Mouse (Mus musculus) lung, postnatal 0 days (tissue): ENCODE measurements at regions not wholly inside any gene's neighbourhood (a gene's known extent, or its start where the extent isn't known, plus 50 kb on each side); places are given as distances from the start of the nearest gene placed in this dataset.
A peak's percentile ranks its signal among the peaks of the same experiment; 100 is the strongest.

Experiments used
- ATAC-seq: fragments of 200-750 bp; cut with Nextera tagmentation; 2 replicates; pipeline ENCODE4 v1.8.0; 2017; ENCODE audit warnings: moderate library complexity
- DNase-seq: peaks from one replicate; pipeline ENCODE4 v3.0.0-alpha.2; 2016; ENCODE audit warnings: low spot score
- H3K27ac ChIP-seq: fragments of 300-500 bp; sonication (generic); 2 replicates; pipeline ENCODE4 v1.5.1; 2014; ENCODE audit warnings: antibody characterized with exemption, mild to moderate bottlenecking, low read length, mixed read lengths
- H3K27me3 ChIP-seq: fragments of 300-500 bp; sonication (generic); replicated peaks from 2 replicates; pipeline ENCODE4 v1.6.1; 2014; ENCODE audit warnings: low read length, mixed read lengths; ENCODE audit not compliant: insufficient read depth
- H3K36me3 ChIP-seq: fragments of 300-500 bp; sonication (generic); 2 replicates; pipeline ENCODE4 v1.6.1; 2014; ENCODE audit warnings: low read length, mixed read lengths; ENCODE audit not compliant: insufficient read depth
- H3K4me1 ChIP-seq: fragments of 300-500 bp; sonication (generic); 2 replicates; pipeline ENCODE4 v1.6.1; 2014; ENCODE audit warnings: antibody characterized with exemption, low read depth, low read length, mixed read lengths; ENCODE audit not compliant: insufficient read depth
- H3K4me2 ChIP-seq: fragments of 300-500 bp; sonication (generic); replicated peaks from 2 replicates; pipeline ENCODE4 v1.6.1; 2014; ENCODE audit warnings: low read depth, mild to moderate bottlenecking, low read length, moderate library complexity, mixed read lengths
- H3K4me3 ChIP-seq: fragments of 300-500 bp; sonication (generic); 2 replicates; pipeline ENCODE4 v1.5.1; 2014; ENCODE audit warnings: low read depth, low read length
- H3K9ac ChIP-seq: fragments of 300-500 bp; sonication (generic); replicated peaks from 2 replicates; pipeline ENCODE4 v1.6.1; 2014; ENCODE audit warnings: low read depth, mild to moderate bottlenecking
- H3K9me3 ChIP-seq: fragments of 300-500 bp; sonication (generic); 2 replicates; pipeline ENCODE4 v1.6.1; 2016; ENCODE audit warnings: low read length, mixed read lengths
- CTCF ChIP-seq: IDR thresholded peaks from 2 replicates; pipeline ENCODE4 v1.5.1; 2016; ENCODE audit warnings: antibody characterized with exemption, mild to moderate bottlenecking
- EP300 ChIP-seq: IDR thresholded peaks from 2 replicates; pipeline ENCODE4 v1.6.1; 2016; ENCODE audit warnings: antibody characterized with exemption, mild to moderate bottlenecking, control low read depth
- whole genome bisulfite sequencing: fragments of 180-500 bp; shearing (Covaris S2); extraction: QIAGEN DNeasy Blood & Tissue Kit; methylation state at CpG from one replicate; pipeline ENCODE4 v1.1.7; 2014; 5-methylcytosine and 5-hydroxymethylcytosine counted together

DNA sequence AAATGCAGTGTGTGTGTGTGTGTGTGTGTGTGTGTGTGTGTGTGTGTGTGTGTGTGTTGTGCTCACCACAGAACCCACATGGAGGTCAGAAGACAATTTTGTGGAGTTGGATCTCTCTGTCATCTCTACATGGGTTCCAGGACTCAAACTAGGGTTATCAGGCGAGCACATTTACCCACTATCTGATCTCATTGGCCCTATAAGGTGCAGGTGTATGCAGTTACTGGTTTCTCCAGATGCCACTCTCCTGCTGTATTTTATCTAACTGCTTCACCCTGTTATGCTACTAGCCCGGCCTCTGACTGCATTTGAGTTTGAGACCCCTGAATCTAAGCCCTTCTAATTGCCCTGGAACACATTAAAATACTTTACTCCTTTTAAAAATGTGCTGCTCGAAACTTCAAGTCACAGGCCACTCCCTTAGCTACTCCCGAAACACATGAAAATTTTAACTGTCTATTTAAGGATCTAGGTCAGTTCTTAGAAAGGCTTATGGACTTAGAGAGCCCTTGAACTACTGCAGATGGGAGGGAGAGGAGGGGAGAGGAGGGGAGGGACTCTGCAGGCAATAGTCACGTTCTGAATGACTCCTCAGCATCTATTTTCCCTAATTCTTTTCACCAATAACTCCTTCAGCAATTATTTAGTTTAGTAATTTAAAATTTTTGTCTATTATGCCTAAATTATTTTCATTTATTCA, 61.1 kb upstream of the Slc16a1 start:
- Histone ChIP-seq H3K9me3 (no peaks in the 10 kb centered on the region), H3K27ac (no peak overlapping the region), H3K9ac (no peak overlapping the region), H3K36me3 (no peaks in the 10 kb centered on the region), H3K4me1 (no peaks in the 10 kb centered on the region), H3K4me3 (no peak overlapping the region), H3K27me3 (no peaks in the 10 kb centered on the region), H3K4me2 (no peak overlapping the region)
- peak; percentile 39 for DNase-seq
- no peak for TF ChIP-seq CTCF
- TF ChIP-seq EP300 = no peak
- WGBS = 41% methylated on average over 5 of the region's 5 CpGs
- ATAC-seq = peak; percentile 33; the same call in 1 of the 2 replicates

DNA sequence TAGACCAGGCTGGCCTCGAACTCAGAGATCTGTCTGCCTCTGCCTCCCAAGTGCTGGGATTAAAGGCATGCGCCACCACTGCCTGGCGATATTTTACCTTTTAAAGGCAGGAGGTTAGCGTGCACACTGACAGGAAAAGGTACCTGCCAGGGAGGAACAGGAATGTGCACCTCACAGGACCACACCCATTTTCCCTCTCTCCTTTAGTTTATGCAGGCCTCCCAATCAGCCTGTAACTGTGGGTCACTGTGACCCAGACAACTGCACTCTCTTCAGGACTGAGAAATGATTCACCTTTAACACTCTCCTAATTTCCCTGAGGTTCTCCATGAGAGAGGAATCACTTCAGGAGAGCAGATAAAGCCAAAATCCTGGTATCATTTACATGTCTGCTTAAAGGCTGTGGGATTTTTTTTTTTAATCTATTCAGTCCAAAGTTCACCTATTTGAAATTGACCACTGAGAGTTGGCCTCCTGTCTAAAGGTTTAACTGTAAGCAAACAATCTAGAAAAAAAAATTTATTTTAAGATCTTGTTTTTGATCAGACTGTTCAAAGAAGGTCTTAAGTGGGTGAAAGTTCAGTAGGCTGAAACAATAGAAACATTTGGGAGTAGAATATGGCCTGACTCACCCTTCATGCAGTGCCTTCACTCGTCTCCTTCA, 61.7 kb upstream of the Lrig2 start:
- no peaks in the 10 kb centered on the region for H3K36me3 ChIP-seq
- TF ChIP-seq CTCF (no peak), EP300 (no peak)
- ATAC-seq (no peak), DNase-seq (no peak)
- no peaks in the 10 kb centered on the region for H3K4me1 ChIP-seq
- H3K27me3 ChIP-seq = no peaks in the 10 kb centered on the region
- H3K27ac ChIP-seq = no peak overlapping the region
- H3K4me3 ChIP-seq = no peak overlapping the region
- H3K9ac ChIP-seq = no peak overlapping the region
- H3K9me3 ChIP-seq = no peaks in the 10 kb centered on the region
- WGBS = 75% methylated on average over 5 of the region's 5 CpGs
- no peak overlapping the region for H3K4me2 ChIP-seq

DNA sequence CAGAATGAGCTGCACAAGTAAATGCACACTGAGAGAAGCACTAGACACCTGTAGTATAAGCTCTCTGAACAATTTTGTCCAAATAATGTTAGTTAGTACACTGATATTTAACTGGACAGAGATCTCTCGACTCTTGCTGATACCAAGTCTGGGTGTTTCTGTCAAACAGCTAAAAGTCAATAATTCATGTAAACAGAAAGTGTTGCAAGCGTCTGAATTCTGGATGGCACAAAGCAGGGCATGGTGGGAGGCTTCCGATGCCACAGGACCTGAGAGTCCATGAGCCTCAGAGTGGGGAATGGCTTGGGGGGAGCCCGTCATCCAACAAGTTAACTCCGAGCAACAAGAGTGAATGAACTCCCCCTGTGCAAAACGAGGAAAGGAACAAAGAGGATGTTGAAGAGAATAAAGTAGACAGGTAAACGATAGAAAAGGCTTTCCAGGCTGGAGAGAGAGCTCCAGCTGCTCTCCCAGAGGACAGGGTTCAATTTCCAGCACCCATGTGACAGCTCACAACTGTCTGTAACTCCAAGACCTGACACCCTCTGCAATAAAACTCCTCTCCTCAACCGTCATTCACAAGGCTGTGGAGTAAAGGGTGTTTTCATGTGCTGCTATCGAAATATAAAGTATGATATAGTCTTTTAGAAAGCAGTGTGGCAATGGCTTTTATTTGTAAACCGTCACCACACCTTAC, 60.4 kb upstream of the Lrig2 start:
- no peaks in the 10 kb centered on the region for H3K36me3 ChIP-seq
- no peaks in the 10 kb centered on the region for H3K27me3 ChIP-seq
- no peak overlapping the region for H3K4me3 ChIP-seq
- H3K4me1 ChIP-seq = no peaks in the 10 kb centered on the region
- WGBS = 51% methylated on average over 10 of the region's 10 CpGs
- TF ChIP-seq EP300 (no peak), CTCF (no peak)
- no peak overlapping the region for H3K9ac ChIP-seq
- H3K27ac ChIP-seq = no peak overlapping the region
- ATAC-seq (no peak), DNase-seq (no peak)
- H3K4me2 ChIP-seq = no peak overlapping the region
- H3K9me3 ChIP-seq = no peaks in the 10 kb centered on the region

DNA sequence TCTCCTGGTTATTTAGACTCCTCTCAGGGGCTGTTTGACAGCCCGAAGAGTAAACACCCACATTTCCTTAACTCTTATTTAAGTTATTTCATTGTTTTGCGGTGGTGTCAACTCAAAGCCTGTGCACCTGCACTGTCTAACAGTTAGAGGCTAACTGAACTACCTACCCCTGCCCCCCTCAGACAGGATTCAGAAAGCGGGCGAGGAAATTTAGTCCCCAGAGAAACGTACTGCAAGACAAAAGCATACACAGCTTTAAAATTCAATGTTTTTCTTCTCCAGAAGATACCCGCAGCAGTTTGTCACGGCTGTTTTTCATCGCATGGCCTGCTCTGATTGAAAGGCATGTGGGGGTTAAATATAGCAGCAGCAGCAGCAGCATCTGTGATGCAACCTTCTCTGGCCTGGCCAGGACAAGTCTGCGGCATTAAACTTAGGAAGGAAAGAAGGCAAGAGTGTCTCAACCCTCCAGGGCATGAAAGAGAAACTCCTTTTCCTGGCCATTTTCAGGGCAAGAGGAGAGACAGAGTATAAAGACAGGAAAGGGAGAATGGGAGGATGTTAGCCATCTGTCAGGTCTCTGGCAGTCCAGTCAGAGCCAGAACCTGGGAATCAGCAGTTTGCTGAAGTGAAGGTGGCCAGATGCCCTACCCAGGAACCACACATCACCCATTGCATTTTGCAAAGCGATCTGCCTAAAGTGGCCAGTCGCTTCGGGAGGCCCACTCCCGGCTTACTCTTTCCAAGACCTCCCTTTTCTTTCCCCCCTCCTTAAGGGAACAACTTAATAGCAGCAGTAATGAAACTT, 53.9 kb upstream of the Lrig2 start:
- DNase-seq = peak; percentile 44
- Histone ChIP-seq H3K27me3 (no peaks in the 10 kb centered on the region), H3K36me3 (no peaks in the 10 kb centered on the region), H3K9me3 (no peaks in the 10 kb centered on the region), H3K4me3 (no peak overlapping the region), H3K4me2 (no peak overlapping the region), H3K4me1 (no peaks in the 10 kb centered on the region), H3K9ac (no peak overlapping the region), H3K27ac (no peak overlapping the region)
- 48% methylated on average over 13 of the region's 13 CpGs for WGBS
- 0 out of 2 replicates have a peak, but pooled peaks have one; percentile 20 for ATAC-seq
- TF ChIP-seq CTCF (no peak), EP300 (no peak)

DNA sequence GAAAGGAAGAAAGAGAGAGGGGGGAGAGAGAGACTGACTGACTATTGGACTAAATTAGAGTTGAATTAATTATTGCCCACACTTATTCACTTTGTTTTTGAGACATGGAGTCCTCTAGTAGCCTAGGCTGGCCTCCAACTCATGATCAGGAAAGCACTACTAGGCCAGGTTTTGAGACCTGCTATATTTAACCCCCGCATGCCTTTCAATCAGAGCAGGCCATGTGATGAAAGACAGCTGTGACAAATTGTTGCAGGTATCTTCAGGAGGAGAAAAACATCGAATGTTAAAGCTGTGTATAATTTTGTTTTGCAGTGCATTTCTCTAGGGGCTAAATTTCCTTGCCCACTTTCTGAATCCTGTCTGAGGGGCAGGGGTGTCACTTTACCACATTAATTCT, 53.1 kb upstream of the Lrig2 start:
- no peaks in the 10 kb centered on the region for H3K36me3 ChIP-seq
- H3K27me3 ChIP-seq = no peaks in the 10 kb centered on the region
- no peaks in the 10 kb centered on the region for H3K4me1 ChIP-seq
- no peak for TF ChIP-seq EP300
- no peak for TF ChIP-seq CTCF
- no peak overlapping the region for H3K4me2 ChIP-seq
- H3K9ac ChIP-seq = no peak overlapping the region
- no peaks in the 10 kb centered on the region for H3K9me3 ChIP-seq
- 65% methylated on average over 2 of the region's 2 CpGs for WGBS
- H3K4me3 ChIP-seq = no peak overlapping the region
- DNase-seq (no peak), ATAC-seq (no peak)
- no peak overlapping the region for H3K27ac ChIP-seq

DNA sequence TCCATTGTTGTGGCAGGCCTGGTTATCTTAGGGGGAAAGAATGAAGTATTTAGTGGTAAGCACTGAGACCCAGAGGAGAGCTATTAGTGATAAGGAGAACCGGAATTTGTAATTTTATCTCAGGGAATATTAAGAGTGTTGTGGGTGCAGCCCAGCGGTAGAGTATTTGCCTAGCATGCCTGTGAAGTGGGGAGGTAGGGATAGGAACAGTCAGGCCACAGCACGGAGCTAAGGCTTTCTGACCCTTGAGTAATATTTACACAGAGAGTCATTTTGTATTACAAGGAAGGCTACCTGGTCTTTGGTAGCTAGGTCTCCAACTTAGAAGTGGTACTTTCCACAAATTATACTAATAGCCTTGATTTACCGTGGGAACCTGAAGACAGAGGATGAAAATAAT, 49.8 kb upstream of the Lrig2 start:
- Histone ChIP-seq H3K4me1 (no peaks in the 10 kb centered on the region), H3K27ac (no peak overlapping the region), H3K4me3 (no peak overlapping the region), H3K9me3 (no peaks in the 10 kb centered on the region), H3K9ac (no peak overlapping the region), H3K27me3 (no peaks in the 10 kb centered on the region), H3K36me3 (no peaks in the 10 kb centered on the region), H3K4me2 (no peak overlapping the region; the same call in 1 of the 2 replicates)
- DNase-seq (peak; percentile 80), ATAC-seq (peak; percentile 92)
- 26% methylated on average over 4 of the region's 4 CpGs for WGBS
- TF ChIP-seq EP300 (no peak), CTCF (no peak)
